Mouse (Mus musculus) lung, postnatal 0 days (tissue): ENCODE results near the gene Dram1. TPM values are rescaled to one million over a fixed set of nuclear protein-coding genes. Genes with fewer than 3 reads are reported as not detected.

ENCODE experiments used
- ATAC-seq: fragments of 200-750 bp; cut with Nextera tagmentation; 2 replicates; pipeline ENCODE4 v1.8.0; 2017; ENCODE audit warnings: moderate library complexity
- DNase-seq: peaks from one replicate; pipeline ENCODE4 v3.0.0-alpha.2; 2016; ENCODE audit warnings: low spot score
- H3K27ac ChIP-seq: fragments of 300-500 bp; sonication (generic); 2 replicates; pipeline ENCODE4 v1.5.1; 2014; ENCODE audit warnings: antibody characterized with exemption, mild to moderate bottlenecking, low read length, mixed read lengths
- H3K27me3 ChIP-seq: fragments of 300-500 bp; sonication (generic); replicated peaks from 2 replicates; pipeline ENCODE4 v1.6.1; 2014; ENCODE audit warnings: low read length, mixed read lengths; ENCODE audit not compliant: insufficient read depth
- H3K36me3 ChIP-seq: fragments of 300-500 bp; sonication (generic); 2 replicates; pipeline ENCODE4 v1.6.1; 2014; ENCODE audit warnings: low read length, mixed read lengths; ENCODE audit not compliant: insufficient read depth
- H3K4me1 ChIP-seq: fragments of 300-500 bp; sonication (generic); 2 replicates; pipeline ENCODE4 v1.6.1; 2014; ENCODE audit warnings: antibody characterized with exemption, low read depth, low read length, mixed read lengths; ENCODE audit not compliant: insufficient read depth
- H3K4me2 ChIP-seq: fragments of 300-500 bp; sonication (generic); replicated peaks from 2 replicates; pipeline ENCODE4 v1.6.1; 2014; ENCODE audit warnings: low read depth, mild to moderate bottlenecking, low read length, moderate library complexity, mixed read lengths
- H3K4me3 ChIP-seq: fragments of 300-500 bp; sonication (generic); 2 replicates; pipeline ENCODE4 v1.5.1; 2014; ENCODE audit warnings: low read depth, low read length
- H3K9ac ChIP-seq: fragments of 300-500 bp; sonication (generic); replicated peaks from 2 replicates; pipeline ENCODE4 v1.6.1; 2014; ENCODE audit warnings: low read depth, mild to moderate bottlenecking
- H3K9me3 ChIP-seq: fragments of 300-500 bp; sonication (generic); 2 replicates; pipeline ENCODE4 v1.6.1; 2016; ENCODE audit warnings: low read length, mixed read lengths
- CTCF ChIP-seq: IDR thresholded peaks from 2 replicates; pipeline ENCODE4 v1.5.1; 2016; ENCODE audit warnings: antibody characterized with exemption, mild to moderate bottlenecking
- EP300 ChIP-seq: IDR thresholded peaks from 2 replicates; pipeline ENCODE4 v1.6.1; 2016; ENCODE audit warnings: antibody characterized with exemption, mild to moderate bottlenecking, control low read depth
- WGBS: fragments of 180-500 bp; shearing (Covaris S2); extraction: QIAGEN DNeasy Blood & Tissue Kit; methylation state at CpG from one replicate; pipeline ENCODE4 v1.1.7; 2014; 5-methylcytosine and 5-hydroxymethylcytosine counted together
- polyA plus RNA-seq: library from polyadenylated mRNA; unstranded; fragments of >200 nt; fragmentation: Nextera tagmentation; extraction: Ambion mirVana; gene quantifications from 2 replicates; pipeline ENCODE4 v1.2.1, GENCODE M21; 2015

Gene Dram1
- polyA plus RNA-seq, 1 experiment from 2014 or later: 257 TPM

DNA sequence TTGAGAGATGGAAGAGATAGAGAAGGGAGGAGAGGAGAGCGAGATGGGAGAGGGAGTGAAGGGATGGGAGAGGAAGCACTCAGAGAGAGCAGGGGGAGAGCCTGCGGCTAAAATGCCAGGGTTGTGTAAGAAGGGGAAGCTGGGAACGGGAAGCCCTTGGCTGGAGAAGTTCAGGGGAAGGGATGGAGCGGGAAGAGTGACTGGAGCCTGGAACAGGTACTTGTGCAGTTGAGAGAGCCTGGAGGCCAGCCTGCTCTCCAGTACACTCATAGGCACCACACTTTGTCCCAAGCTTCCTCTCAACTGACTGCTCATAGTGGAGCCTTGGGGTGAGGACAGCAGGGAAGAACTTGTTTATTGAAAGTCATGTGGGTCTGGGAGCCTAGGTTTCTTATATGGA, 4.6 kb upstream of the Dram1 start:
- Histone ChIP-seq H3K27ac (no peak overlapping the region; the same call in 1 of the 2 replicates), H3K36me3 (no peaks in the 10 kb centered on the region), H3K9ac (no peak overlapping the region), H3K27me3 (no peaks in the 10 kb centered on the region), H3K4me3 (no peak overlapping the region), H3K4me2 (no peak overlapping the region), H3K9me3 (no peaks in the 10 kb centered on the region), H3K4me1 (peaks cover 4% of the 10 kb centered on the region; the same call in 1 of the 2 replicates)
- ATAC-seq (peak; percentile 22), DNase-seq (peak; percentile 64)
- whole genome bisulfite sequencing: 41% methylated on average over 4 of the region's 4 CpGs
- TF ChIP-seq CTCF (no peak), EP300 (0 out of 2 replicates have a peak, but pooled peaks have one; percentile 18)

DNA sequence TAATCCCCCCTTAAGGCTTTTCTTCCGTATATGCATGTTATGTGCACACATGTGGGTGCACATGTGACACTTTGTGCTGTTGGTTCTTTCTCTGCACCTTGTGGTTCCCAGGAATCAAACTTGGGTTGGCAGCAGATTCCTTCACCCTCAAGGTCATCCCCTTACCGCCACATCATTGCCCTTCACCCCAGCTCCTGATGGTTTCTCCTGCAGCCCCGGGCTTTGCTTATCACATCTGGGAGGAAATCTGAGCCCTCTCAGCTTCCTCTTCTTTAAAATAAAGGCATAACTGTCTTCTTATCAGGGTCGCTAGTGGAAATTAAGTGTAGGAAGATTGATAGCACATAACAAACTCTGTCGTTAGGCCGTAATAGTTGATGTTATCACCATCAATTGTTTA, 3.1 kb upstream of the Dram1 start:
- ATAC-seq: no peak
- Histone ChIP-seq H3K4me1 (peaks cover 4% of the 10 kb centered on the region; the same call in 1 of the 2 replicates), H3K27me3 (no peaks in the 10 kb centered on the region), H3K36me3 (no peaks in the 10 kb centered on the region), H3K9me3 (no peaks in the 10 kb centered on the region), H3K27ac (no peak overlapping the region), H3K4me2 (no peak overlapping the region), H3K9ac (no peak overlapping the region), H3K4me3 (no peak overlapping the region)
- 22% methylated on average over 6 of the region's 6 CpGs for WGBS
- DNase-seq: no peak
- TF ChIP-seq CTCF (no peak), EP300 (no peak)

DNA sequence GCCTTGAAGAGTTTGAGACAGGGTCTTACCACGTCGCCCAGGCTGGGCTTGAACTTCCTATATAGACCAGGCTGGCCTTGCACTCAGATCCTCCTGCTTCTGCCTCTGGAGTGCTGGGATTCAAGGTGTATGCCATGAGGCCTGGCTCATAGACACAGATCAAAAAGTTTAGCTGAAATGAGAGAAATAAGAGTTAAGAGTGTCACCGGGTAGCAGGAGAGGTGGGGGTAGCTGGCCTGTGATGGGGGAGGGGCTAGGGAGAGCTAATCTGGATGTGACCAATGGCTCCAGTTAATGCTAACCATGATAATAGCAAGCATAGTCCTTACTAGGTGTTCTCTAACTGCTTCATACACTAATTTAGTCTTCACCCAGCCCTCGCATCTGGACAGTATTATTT, 2.4 kb upstream of the Dram1 start:
- H3K36me3 ChIP-seq: no peaks in the 10 kb centered on the region
- peak overlapping the region; percentile 1; the same call in 1 of the 2 replicates for H3K4me3 ChIP-seq
- TF ChIP-seq EP300: no peak
- peak overlapping the region; percentile 98 for H3K4me2 ChIP-seq
- DNase-seq (no peak), ATAC-seq (no peak)
- no peaks in the 10 kb centered on the region for H3K9me3 ChIP-seq
- H3K27me3 ChIP-seq: no peaks in the 10 kb centered on the region
- 74% methylated on average over 4 of the region's 4 CpGs for WGBS
- H3K27ac ChIP-seq: peak overlapping the region; percentile 28
- peaks cover 4% of the 10 kb centered on the region; the same call in 1 of the 2 replicates for H3K4me1 ChIP-seq
- no peak overlapping the region for H3K9ac ChIP-seq

DNA sequence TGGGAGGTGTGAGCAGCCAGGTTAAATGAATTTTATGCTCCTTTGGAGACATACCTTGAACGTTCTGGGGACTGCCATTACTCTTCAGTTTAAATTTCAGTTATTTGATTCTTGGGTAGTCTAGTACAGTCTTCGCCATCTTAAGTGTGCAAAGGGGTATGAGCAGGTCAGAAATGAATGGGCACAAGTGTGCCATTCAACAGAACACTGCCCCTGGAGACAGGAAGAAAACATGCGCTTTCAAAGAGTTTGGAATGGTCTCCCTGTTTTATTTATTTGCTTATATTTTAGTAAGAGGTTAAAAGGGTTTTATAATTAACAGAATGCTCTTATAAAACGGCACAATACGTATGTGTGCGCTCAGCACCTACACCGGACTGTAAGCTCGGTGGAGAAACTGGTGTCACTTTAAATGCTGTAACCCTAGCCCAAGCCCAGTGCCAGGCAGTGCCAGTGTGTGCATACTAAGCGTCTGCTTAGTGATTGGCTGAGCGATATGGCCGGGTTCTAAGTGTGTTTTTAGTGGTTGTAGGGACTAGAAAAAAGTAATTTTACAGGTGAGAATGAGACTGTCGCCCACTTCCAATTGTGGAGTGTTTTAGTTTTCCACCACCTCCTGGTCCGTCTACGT, 1.7 kb upstream of the Dram1 start:
- H3K4me2 ChIP-seq: peak overlapping the region; percentile 98
- peak overlapping the region; percentile 28 for H3K27ac ChIP-seq
- WGBS: 48% methylated on average over 14 of the region's 14 CpGs
- no peaks in the 10 kb centered on the region for H3K27me3 ChIP-seq
- peaks cover 4% of the 10 kb centered on the region; the same call in 1 of the 2 replicates for H3K4me1 ChIP-seq
- ATAC-seq (peak; percentile 46), DNase-seq (peak; percentile 50)
- no peaks in the 10 kb centered on the region for H3K36me3 ChIP-seq
- no peaks in the 10 kb centered on the region for H3K9me3 ChIP-seq
- TF ChIP-seq CTCF (no peak), EP300 (no peak)
- peak overlapping the region; percentile 77; the same call in 1 of the 2 replicates for H3K4me3 ChIP-seq
- no peak overlapping the region for H3K9ac ChIP-seq

DNA sequence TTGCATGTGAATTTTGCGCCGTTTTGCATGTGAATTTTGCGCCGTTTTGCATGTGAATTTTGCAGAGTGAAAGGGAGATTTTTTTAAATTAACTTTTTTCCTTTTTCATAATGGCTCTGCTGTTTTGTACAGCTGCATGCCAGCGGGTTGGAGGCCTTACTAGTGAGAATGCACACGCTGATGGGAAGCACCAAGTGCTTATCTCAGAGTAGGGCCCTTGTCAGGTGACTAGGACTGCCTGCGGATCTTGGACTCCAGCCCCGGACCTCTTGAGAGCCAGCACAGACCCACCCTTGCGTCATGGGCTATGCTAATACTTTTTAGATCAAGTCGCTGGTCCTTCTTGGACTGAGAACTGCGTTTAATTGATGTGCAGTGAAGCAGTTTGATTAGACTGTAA, 1.1 kb upstream of the Dram1 start:
- no peak overlapping the region for H3K9ac ChIP-seq
- H3K27me3 ChIP-seq: no peaks in the 10 kb centered on the region
- TF ChIP-seq CTCF (no peak), EP300 (peak; percentile 28; the same call in 1 of the 2 replicates)
- H3K4me2 ChIP-seq: peak overlapping the region; percentile 98
- 3% methylated on average over 11 of the region's 11 CpGs for WGBS
- ATAC-seq (peak; percentile 80), DNase-seq (peak; percentile 85)
- peaks cover 4% of the 10 kb centered on the region; the same call in 1 of the 2 replicates for H3K4me1 ChIP-seq
- no peaks in the 10 kb centered on the region for H3K9me3 ChIP-seq
- H3K27ac ChIP-seq: peak overlapping the region; percentile 69
- peak overlapping the region; percentile 77 for H3K4me3 ChIP-seq
- no peaks in the 10 kb centered on the region for H3K36me3 ChIP-seq

DNA sequence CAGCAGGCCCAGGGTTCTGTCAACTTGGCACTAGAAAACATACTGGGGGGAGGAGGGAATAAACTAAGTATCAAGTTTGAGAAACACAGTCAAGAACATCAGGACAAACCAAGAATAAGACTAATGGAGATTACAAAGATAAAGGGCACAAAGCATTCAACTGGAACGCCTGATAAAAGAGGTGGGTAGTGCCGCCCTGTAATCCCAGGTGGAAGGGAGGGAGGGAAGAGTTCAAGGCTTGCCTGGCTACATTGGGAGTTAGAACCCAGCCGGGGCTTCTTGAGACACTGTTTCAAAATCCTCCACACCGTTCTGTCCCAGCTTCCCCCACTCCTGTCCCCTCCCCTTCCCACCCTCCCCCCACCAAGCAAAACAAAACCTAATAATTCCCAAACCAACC, 1.2 kb downstream of the Dram1 start:
- Histone ChIP-seq H3K27ac (no peak overlapping the region), H3K27me3 (no peaks in the 10 kb centered on the region), H3K4me3 (no peak overlapping the region), H3K36me3 (no peaks in the 10 kb centered on the region), H3K4me2 (no peak overlapping the region), H3K9me3 (no peaks in the 10 kb centered on the region), H3K9ac (no peak overlapping the region), H3K4me1 (peaks cover 4% of the 10 kb centered on the region; the same call in 1 of the 2 replicates)
- no peak for DNase-seq
- ATAC-seq: no peak
- 65% methylated on average over 4 of the region's 4 CpGs for WGBS
- TF ChIP-seq CTCF: no peak
- TF ChIP-seq EP300: no peak
